Mouse (Mus musculus): Measurements from ENCODE around the gene Olfr44. TPM values are rescaled to one million over a fixed set of nuclear protein-coding genes. Genes with fewer than 3 reads are reported as not detected.

The Olfr44 gene
- not detected in 2 replicates for total RNA-seq (2014; fragmentation: Nextera tagmentation)
- total RNA-seq (2017), result 0.05 TPM in 1 of 2 replicates, not detected in the other
- not detected in 2 replicates for polyA plus RNA-seq (2012)

DNA sequence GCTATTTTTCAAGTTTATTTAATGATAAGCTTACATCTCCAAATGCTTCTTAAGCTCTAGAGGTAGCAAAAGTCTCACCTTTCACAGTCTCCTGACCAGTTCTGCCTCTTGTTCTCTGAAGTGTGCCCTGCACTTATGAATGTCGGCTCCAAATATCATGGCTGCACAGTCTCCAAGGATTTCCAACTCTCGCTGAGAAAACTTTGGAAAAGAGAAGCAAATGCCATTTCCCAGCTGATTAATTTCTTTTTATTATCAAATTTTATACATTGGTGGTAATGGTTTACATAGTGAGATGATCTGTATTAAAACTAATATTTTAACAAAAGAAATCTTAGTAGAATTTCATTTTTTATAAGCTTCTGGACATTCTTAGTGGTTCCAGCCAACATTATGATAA, at the start of gene Olfr44:
Gene Olfr44, minus strand, starts transcription at position 101 of the 400 bp plus-strand sequence.
- ATAC-seq (ENCODE audit: extremely low read depth, insufficient number of reproducible peaks, low FRiP score, poor library complexity, severe bottlenecking), result no peak
- Histone ChIP-seq H3K9me3 (replicated peaks) (no peaks in the 10 kb centered on the region), H3K36me3 (replicated peaks) (no peaks in the 10 kb centered on the region), H3K4me3 (ENCODE audit: low read depth, low read length) (no peak within 1 kb of the TSS), H3K4me1 (ENCODE audit: insufficient read depth, low read depth, low read length) (no peaks in the 10 kb centered on the region), H3K27me3 (ENCODE audit: insufficient read depth, low read length) (no peaks in the 10 kb centered on the region)
- no peak for DNase-seq (ENCODE audit: low spot score)
- TF ChIP-seq GATA1 (IDR thresholded peaks at IDR 0.05; ENCODE audit: borderline replicate concordance, low read length) (no peak), CTCF (IDR thresholded peaks at IDR 0.05; ENCODE audit: low read depth, low read length) (no peak), TAL1 (conservative IDR thresholded peaks at IDR 0.05; ENCODE audit: low read depth, low read length) (no peak), GATA2 (IDR thresholded peaks at IDR 0.05; ENCODE audit: borderline replicate concordance, low read depth, low read length) (no peak), POLR2AphosphoS5 (IDR thresholded peaks at IDR 0.05; ENCODE audit: insufficient replicate concordance, low read depth, low read length) (no peak)

DNA sequence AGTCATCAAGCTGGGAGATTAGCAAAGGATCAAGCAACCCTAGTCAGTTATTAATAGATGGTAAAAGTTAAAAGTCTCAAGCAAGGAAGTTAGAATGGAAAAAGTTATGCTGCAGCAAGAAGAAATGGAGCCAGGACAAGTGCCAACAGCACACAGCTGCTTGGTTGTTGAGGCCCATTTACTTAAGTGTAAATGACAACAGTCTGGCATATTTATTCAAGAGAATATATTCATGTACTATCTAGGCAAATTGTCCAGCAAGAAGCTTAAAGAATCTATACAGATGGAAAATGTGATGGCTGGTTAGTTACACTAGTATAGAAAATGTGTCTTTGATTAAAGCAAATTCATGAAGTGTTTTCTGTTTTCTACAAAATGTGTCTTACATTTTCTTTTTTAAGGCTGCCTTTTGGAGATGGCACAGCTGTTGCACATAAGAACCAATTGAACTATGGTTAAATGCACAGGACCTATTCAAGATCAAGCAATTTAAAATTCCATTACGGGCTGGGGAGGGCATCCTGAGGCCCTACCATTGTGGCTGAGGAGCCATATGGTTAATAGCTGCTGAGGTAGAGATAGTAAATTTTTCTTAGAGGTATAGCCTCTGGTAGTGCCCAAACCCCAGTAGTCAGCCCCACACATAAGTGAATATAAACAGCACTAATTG, 30.0 kb upstream of the Olfr44 start:
- H3K4me3 ChIP-seq (ENCODE audit: low read depth, low read length), result no peak overlapping the region
- TF ChIP-seq CTCF (IDR thresholded peaks at IDR 0.05; ENCODE audit: low read depth, low read length) (no peak), GATA1 (IDR thresholded peaks at IDR 0.05; ENCODE audit: borderline replicate concordance, low read length) (no peak), GATA2 (IDR thresholded peaks at IDR 0.05; ENCODE audit: borderline replicate concordance, low read depth, low read length) (no peak), POLR2AphosphoS5 (IDR thresholded peaks at IDR 0.05; ENCODE audit: insufficient replicate concordance, low read depth, low read length) (no peak), TAL1 (conservative IDR thresholded peaks at IDR 0.05; ENCODE audit: low read depth, low read length) (no peak)
- ATAC-seq (ENCODE audit: extremely low read depth, insufficient number of reproducible peaks, low FRiP score, poor library complexity, severe bottlenecking), result no peak

DNA sequence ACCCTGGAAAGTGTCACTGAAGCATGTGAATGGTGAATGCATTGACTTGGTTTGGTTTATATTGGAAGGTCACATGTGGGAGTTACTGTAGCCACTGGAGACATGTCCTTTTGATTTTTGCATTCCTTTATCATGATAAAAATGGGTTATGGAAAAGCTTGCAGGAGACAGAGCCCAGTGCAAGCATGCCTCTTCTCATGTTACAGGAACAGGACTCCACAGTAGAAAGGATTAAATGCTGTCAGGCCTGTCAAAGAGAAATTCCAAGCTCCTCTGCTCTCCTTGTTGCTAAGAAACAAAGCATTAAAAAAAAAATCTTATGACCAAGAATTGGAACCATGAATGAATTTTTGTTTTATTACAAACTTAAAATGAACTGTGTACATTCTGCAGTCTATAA, 24.8 kb upstream of the Olfr44 start:
- no peaks in the 10 kb centered on the region for H3K36me3 ChIP-seq (replicated peaks)
- TF ChIP-seq GATA1 (IDR thresholded peaks at IDR 0.05; ENCODE audit: borderline replicate concordance, low read length) (no peak), POLR2AphosphoS5 (IDR thresholded peaks at IDR 0.05; ENCODE audit: insufficient replicate concordance, low read depth, low read length) (no peak), GATA2 (IDR thresholded peaks at IDR 0.05; ENCODE audit: borderline replicate concordance, low read depth, low read length) (no peak), TAL1 (conservative IDR thresholded peaks at IDR 0.05; ENCODE audit: low read depth, low read length) (no peak), CTCF (IDR thresholded peaks at IDR 0.05; ENCODE audit: low read depth, low read length) (no peak)
- no peak overlapping the region for H3K4me3 ChIP-seq (ENCODE audit: low read depth, low read length)
- no peaks in the 10 kb centered on the region for H3K9me3 ChIP-seq (replicated peaks)
- no peak for ATAC-seq (ENCODE audit: extremely low read depth, insufficient number of reproducible peaks, low FRiP score, poor library complexity, severe bottlenecking)
- DNase-seq (ENCODE audit: low spot score), result no peak
- no peaks in the 10 kb centered on the region for H3K4me1 ChIP-seq (ENCODE audit: insufficient read depth, low read depth, low read length)
- no peaks in the 10 kb centered on the region for H3K27me3 ChIP-seq (ENCODE audit: insufficient read depth, low read length)

More for the DNA sequence above, 30.0 kb upstream of the Olfr44 start:
- no peak for DNase-seq (ENCODE audit: low spot score)
- Histone ChIP-seq H3K27me3 (ENCODE audit: insufficient read depth, low read length) (no peaks in the 10 kb centered on the region), H3K4me1 (ENCODE audit: insufficient read depth, low read depth, low read length) (no peaks in the 10 kb centered on the region), H3K9me3 (replicated peaks) (no peaks in the 10 kb centered on the region), H3K36me3 (replicated peaks) (no peaks in the 10 kb centered on the region)

DNA sequence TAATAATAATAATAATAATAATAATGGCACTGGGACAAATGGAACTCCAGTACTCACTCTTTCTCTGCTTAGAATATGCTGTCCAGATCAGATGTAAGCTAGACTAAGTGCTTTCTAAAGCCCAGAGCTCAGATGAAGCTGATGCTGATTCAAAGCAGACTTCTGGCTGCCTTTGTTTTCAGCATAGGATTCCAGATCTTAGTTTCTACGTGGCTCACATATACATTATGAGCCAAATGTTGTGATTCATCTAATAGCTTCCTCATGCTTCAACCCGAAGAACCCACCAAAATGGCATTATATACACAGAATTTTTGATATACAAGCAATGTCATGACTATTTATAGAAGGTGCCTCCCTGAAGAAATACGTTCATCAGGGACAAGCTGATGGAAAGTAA, 21.7 kb upstream of the Olfr44 start, which contains the start of gene Olfr957:
Gene Olfr957, minus strand, starts transcription at position 279 of the 400 bp plus-strand sequence.
- no peak within 1 kb of the TSS for H3K4me3 ChIP-seq (ENCODE audit: low read depth, low read length)
- H3K27me3 ChIP-seq (ENCODE audit: insufficient read depth, low read length), result no peaks in the 10 kb centered on the region
- TF ChIP-seq POLR2AphosphoS5 (IDR thresholded peaks at IDR 0.05; ENCODE audit: insufficient replicate concordance, low read depth, low read length) (no peak), GATA1 (IDR thresholded peaks at IDR 0.05; ENCODE audit: borderline replicate concordance, low read length) (no peak), CTCF (IDR thresholded peaks at IDR 0.05; ENCODE audit: low read depth, low read length) (no peak), TAL1 (conservative IDR thresholded peaks at IDR 0.05; ENCODE audit: low read depth, low read length) (no peak), GATA2 (IDR thresholded peaks at IDR 0.05; ENCODE audit: borderline replicate concordance, low read depth, low read length) (no peak)
- H3K9me3 ChIP-seq (replicated peaks), result no peaks in the 10 kb centered on the region
- no peak for ATAC-seq (ENCODE audit: extremely low read depth, insufficient number of reproducible peaks, low FRiP score, poor library complexity, severe bottlenecking)
- DNase-seq (ENCODE audit: low spot score), result no peak
- no peaks in the 10 kb centered on the region for H3K36me3 ChIP-seq (replicated peaks)
- H3K4me1 ChIP-seq (ENCODE audit: insufficient read depth, low read depth, low read length), result no peaks in the 10 kb centered on the region

DNA sequence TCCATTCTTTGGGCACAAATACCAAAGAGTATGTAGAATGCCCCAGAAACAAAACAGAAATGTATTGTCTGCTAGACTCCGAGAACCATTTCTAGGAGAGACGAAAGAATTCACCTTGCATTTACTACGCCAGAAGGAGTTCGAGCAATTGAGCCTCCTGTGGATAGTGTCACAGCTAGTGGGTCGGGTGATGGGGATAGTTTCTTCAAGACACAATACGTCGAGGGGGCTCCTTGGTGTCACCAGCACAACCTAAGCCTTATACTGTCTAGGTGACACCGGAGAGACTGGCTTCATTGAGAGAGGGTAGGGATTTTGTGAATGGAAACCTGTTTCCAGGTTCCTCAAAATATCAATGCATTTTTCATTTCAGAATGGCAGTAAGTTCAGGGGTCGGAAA, 15.6 kb upstream of the Olfr44 start:
- H3K27me3 ChIP-seq (ENCODE audit: insufficient read depth, low read length), result no peaks in the 10 kb centered on the region
- no peak overlapping the region for H3K4me3 ChIP-seq (ENCODE audit: low read depth, low read length)
- no peaks in the 10 kb centered on the region for H3K36me3 ChIP-seq (replicated peaks)
- ATAC-seq (ENCODE audit: extremely low read depth, insufficient number of reproducible peaks, low FRiP score, poor library complexity, severe bottlenecking), result no peak
- DNase-seq (ENCODE audit: low spot score), result no peak
- TF ChIP-seq GATA2 (IDR thresholded peaks at IDR 0.05; ENCODE audit: borderline replicate concordance, low read depth, low read length), result no peak
- no peak for TF ChIP-seq TAL1 (conservative IDR thresholded peaks at IDR 0.05; ENCODE audit: low read depth, low read length)
- TF ChIP-seq GATA1 (IDR thresholded peaks at IDR 0.05; ENCODE audit: borderline replicate concordance, low read length), result no peak
- no peak for TF ChIP-seq CTCF (IDR thresholded peaks at IDR 0.05; ENCODE audit: low read depth, low read length)
- TF ChIP-seq POLR2AphosphoS5 (IDR thresholded peaks at IDR 0.05; ENCODE audit: insufficient replicate concordance, low read depth, low read length), result no peak
- no peaks in the 10 kb centered on the region for H3K4me1 ChIP-seq (ENCODE audit: insufficient read depth, low read depth, low read length)
- no peaks in the 10 kb centered on the region for H3K9me3 ChIP-seq (replicated peaks)

DNA sequence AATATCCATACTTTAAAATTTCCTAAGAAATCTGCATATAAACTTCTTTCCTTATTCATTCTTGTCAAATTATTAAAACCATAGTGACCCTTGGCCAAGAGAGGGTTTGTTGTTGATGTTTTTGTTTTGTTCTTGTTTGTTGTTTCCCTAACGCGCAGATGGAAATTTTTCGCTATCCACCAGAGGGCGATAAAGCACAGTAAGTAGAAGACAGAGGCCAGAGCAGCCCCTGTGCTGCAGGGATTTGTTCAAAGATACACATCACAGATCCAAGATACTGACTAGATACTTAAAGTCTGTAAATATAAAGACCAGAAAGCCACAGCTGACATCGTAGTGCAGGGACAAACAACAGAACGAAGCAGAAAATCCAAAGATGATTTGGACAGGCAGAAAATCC, 15.2 kb upstream of the Olfr44 start:
- no peaks in the 10 kb centered on the region for H3K27me3 ChIP-seq (ENCODE audit: insufficient read depth, low read length)
- H3K4me3 ChIP-seq (ENCODE audit: low read depth, low read length), result no peak overlapping the region
- no peaks in the 10 kb centered on the region for H3K36me3 ChIP-seq (replicated peaks)
- DNase-seq (ENCODE audit: low spot score), result no peak
- H3K4me1 ChIP-seq (ENCODE audit: insufficient read depth, low read depth, low read length), result no peaks in the 10 kb centered on the region
- no peaks in the 10 kb centered on the region for H3K9me3 ChIP-seq (replicated peaks)
- ATAC-seq (ENCODE audit: extremely low read depth, insufficient number of reproducible peaks, low FRiP score, poor library complexity, severe bottlenecking), result no peak
- TF ChIP-seq TAL1 (conservative IDR thresholded peaks at IDR 0.05; ENCODE audit: low read depth, low read length) (no peak), GATA2 (IDR thresholded peaks at IDR 0.05; ENCODE audit: borderline replicate concordance, low read depth, low read length) (no peak), POLR2AphosphoS5 (IDR thresholded peaks at IDR 0.05; ENCODE audit: insufficient replicate concordance, low read depth, low read length) (no peak), CTCF (IDR thresholded peaks at IDR 0.05; ENCODE audit: low read depth, low read length) (no peak), GATA1 (IDR thresholded peaks at IDR 0.05; ENCODE audit: borderline replicate concordance, low read length) (no peak)

Data from G1E (cell line).